Mouse (Mus musculus): ENCODE measurements around the gene Rasl12.

The Rasl12 gene

GRCm38 (mm10) chr9:65458975-65459374 lies 60.7 kb downstream of the Rasl12 start:
- DNase-seq: no peak

GRCm38 (mm10) chr9:65460198-65460597 lies 61.9 kb downstream of the Rasl12 start:
- DNase-seq: no peak

GRCm38 (mm10) chr9:65460732-65461442 lies 62.6 kb downstream of the Rasl12 start, which contains the start of gene Spg21:
Gene Spg21, plus strand, starts transcription at chr9:65460947.
- peak; percentile 93 for DNase-seq

- DNase-seq: no peak
Observed at GRCm38 (mm10) chr9:65462544-65462943, 64.2 kb downstream of the Rasl12 start.

GRCm38 (mm10) chr9:65464161-65464560 lies 65.9 kb downstream of the Rasl12 start:
- no peak for DNase-seq
